Mouse (Mus musculus) midbrain, embryonic 16.5 days (tissue): ENCODE measurements at regions not wholly inside any gene's neighbourhood (a gene's known extent, or its start where the extent isn't known, plus 50 kb on each side); places are given as distances from the start of the nearest gene placed in this dataset.

Experiments
- ATAC-seq: fragments of 200-750 bp; cut with Nextera tagmentation; 2 replicates; pipeline ENCODE4 v1.8.0; 2017; ENCODE audit warnings: moderate TSS enrichment
- H3K27ac ChIP-seq: fragments of 300-500 bp; sonication (generic); 2 replicates; pipeline ENCODE4 v1.5.1; 2014; ENCODE audit warnings: mild to moderate bottlenecking, low read length, mixed read lengths
- H3K27me3 ChIP-seq: fragments of 300-500 bp; sonication (generic); 2 replicates; pipeline ENCODE4 v1.6.1; 2014; ENCODE audit warnings: low read depth, low read length, mixed read lengths; ENCODE audit not compliant: control insufficient read depth, insufficient read depth
- H3K36me3 ChIP-seq: fragments of 300-500 bp; sonication (generic); 2 replicates; pipeline ENCODE4 v1.6.1; 2014; ENCODE audit warnings: mild to moderate bottlenecking, low read length, moderate library complexity, mixed read lengths; ENCODE audit not compliant: control insufficient read depth, insufficient read depth
- H3K4me1 ChIP-seq: fragments of 300-500 bp; sonication (generic); 2 replicates; pipeline ENCODE4 v1.6.1; 2014; ENCODE audit warnings: mild to moderate bottlenecking, low read length, mixed read lengths; ENCODE audit not compliant: control insufficient read depth, insufficient read depth
- H3K4me2 ChIP-seq: fragments of 300-500 bp; sonication (generic); 2 replicates; pipeline ENCODE4 v1.6.1; 2014; ENCODE audit warnings: mild to moderate bottlenecking, low read length, mixed read lengths
- H3K4me3 ChIP-seq: fragments of 300-500 bp; sonication (generic); 2 replicates; pipeline ENCODE4 v1.5.1; 2014; ENCODE audit warnings: low read depth, mild to moderate bottlenecking, low read length, moderate library complexity, mixed read lengths
- H3K9ac ChIP-seq: fragments of 300-500 bp; sonication (generic); 2 replicates; pipeline ENCODE4 v1.6.1; 2014; ENCODE audit warnings: low read depth, low read length, mixed read lengths
- H3K9me3 ChIP-seq: fragments of 300-500 bp; sonication (generic); replicated peaks from 2 replicates; pipeline ENCODE4 v1.6.1; 2014; ENCODE audit warnings: mild to moderate bottlenecking, low read length, mixed read lengths; ENCODE audit not compliant: control insufficient read depth, poor library complexity, severe bottlenecking
- WGBS: fragments of 180-500 bp; shearing (Covaris S2); extraction: QIAGEN DNeasy Blood & Tissue Kit; methylation state at CpG from one replicate; pipeline ENCODE4 v1.1.7; 2014; 5-methylcytosine and 5-hydroxymethylcytosine counted together

- ATAC-seq = no peak
- no peak overlapping the region for H3K4me2 ChIP-seq
- no peaks in the 10 kb centered on the region for H3K36me3 ChIP-seq
- 0 out of 2 replicates have a peak, but pooled peaks cover 2% of the 10 kb centered on the region for H3K9me3 ChIP-seq
- no peaks in the 10 kb centered on the region for H3K27me3 ChIP-seq
- H3K4me3 ChIP-seq = no peak overlapping the region
- no peak overlapping the region for H3K27ac ChIP-seq
- WGBS = 73% methylated on average over 3 of the region's 3 CpGs
- H3K4me1 ChIP-seq = no peaks in the 10 kb centered on the region
- H3K9ac ChIP-seq = no peak overlapping the region
Measured at GRCm38 (mm10) chr3:139922267-139922666, 716.8 kb downstream of the Stpg2 start.

GRCm38 (mm10) chr3:139933039-139933438 lies 727.5 kb downstream of the Stpg2 start:
- Histone ChIP-seq H3K4me2 (no peak overlapping the region), H3K27ac (no peak overlapping the region), H3K4me3 (no peak overlapping the region), H3K9me3 (no peaks in the 10 kb centered on the region), H3K27me3 (no peaks in the 10 kb centered on the region), H3K9ac (no peak overlapping the region), H3K4me1 (no peaks in the 10 kb centered on the region), H3K36me3 (no peaks in the 10 kb centered on the region)
- no peak for ATAC-seq
- WGBS = 36% methylated on average over 4 of the region's 4 CpGs

DNA sequence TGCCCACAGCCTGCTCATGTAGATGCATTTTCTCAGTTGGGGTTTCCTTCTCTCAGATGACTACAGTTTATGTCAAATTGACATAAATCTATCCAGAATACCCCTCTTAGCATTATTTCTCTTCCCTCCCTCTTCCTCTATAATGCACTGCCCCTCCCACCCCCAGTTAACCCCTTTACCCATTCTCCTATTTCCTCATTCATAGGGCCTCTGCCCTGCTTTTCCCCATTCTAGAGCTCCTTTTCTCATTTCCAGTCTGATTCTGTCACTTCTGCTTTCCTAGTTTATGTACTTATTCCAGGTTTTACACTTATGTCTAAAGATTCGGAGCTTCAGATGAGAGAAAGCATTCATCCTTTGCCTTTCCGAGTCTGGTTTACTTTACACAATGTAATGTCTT lies 740.7 kb downstream of the Stpg2 start:
- H3K9ac ChIP-seq = no peak overlapping the region
- H3K4me3 ChIP-seq = no peak overlapping the region
- WGBS = 92% methylated on average over 2 of the region's 2 CpGs
- H3K4me2 ChIP-seq = no peak overlapping the region
- H3K27ac ChIP-seq = no peak overlapping the region
- H3K4me1 ChIP-seq = no peaks in the 10 kb centered on the region
- H3K27me3 ChIP-seq = no peaks in the 10 kb centered on the region
- H3K9me3 ChIP-seq = no peaks in the 10 kb centered on the region
- H3K36me3 ChIP-seq = no peaks in the 10 kb centered on the region
- no peak for ATAC-seq

GRCm38 (mm10) chr3:139947247-139947646 lies 741.8 kb downstream of the Stpg2 start:
- no peak for ATAC-seq

DNA sequence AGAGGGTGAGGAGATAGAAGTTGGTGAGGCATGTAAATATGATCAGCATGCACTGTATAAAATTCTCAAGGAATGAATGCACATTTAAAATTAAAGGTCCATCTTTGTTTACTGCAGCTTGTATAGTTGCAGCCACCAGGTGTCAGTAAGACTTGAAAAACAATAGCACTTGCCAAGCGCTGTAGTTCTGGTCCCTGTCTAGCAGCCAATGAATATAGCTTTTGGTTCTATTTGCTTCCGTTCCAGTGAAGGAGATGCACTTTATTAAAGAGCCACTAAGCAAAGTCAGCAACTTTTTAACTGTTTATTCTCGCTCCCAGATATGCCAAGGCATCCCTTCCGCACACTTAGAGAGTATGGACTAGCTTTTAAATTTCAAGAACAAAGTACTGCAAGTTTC lies 743.6 kb downstream of the Stpg2 start:
- ATAC-seq = peak; percentile 56; the same call in 1 of the 2 replicates
- no peak overlapping the region for H3K27ac ChIP-seq
- no peaks in the 10 kb centered on the region for H3K9me3 ChIP-seq
- no peaks in the 10 kb centered on the region for H3K36me3 ChIP-seq
- no peak overlapping the region for H3K4me3 ChIP-seq
- WGBS = 67% methylated on average over 4 of the region's 4 CpGs
- H3K27me3 ChIP-seq = no peaks in the 10 kb centered on the region
- no peak overlapping the region for H3K9ac ChIP-seq
- no peak overlapping the region for H3K4me2 ChIP-seq
- no peaks in the 10 kb centered on the region for H3K4me1 ChIP-seq

More at GRCm38 (mm10) chr3:139947247-139947646, 741.8 kb downstream of the Stpg2 start:
- Histone ChIP-seq H3K4me2 (no peak overlapping the region), H3K36me3 (no peaks in the 10 kb centered on the region), H3K4me3 (no peak overlapping the region), H3K4me1 (no peaks in the 10 kb centered on the region), H3K27ac (no peak overlapping the region), H3K27me3 (no peaks in the 10 kb centered on the region), H3K9me3 (no peaks in the 10 kb centered on the region), H3K9ac (no peak overlapping the region)
- WGBS = 89% methylated on average over 4 of the region's 4 CpGs

DNA sequence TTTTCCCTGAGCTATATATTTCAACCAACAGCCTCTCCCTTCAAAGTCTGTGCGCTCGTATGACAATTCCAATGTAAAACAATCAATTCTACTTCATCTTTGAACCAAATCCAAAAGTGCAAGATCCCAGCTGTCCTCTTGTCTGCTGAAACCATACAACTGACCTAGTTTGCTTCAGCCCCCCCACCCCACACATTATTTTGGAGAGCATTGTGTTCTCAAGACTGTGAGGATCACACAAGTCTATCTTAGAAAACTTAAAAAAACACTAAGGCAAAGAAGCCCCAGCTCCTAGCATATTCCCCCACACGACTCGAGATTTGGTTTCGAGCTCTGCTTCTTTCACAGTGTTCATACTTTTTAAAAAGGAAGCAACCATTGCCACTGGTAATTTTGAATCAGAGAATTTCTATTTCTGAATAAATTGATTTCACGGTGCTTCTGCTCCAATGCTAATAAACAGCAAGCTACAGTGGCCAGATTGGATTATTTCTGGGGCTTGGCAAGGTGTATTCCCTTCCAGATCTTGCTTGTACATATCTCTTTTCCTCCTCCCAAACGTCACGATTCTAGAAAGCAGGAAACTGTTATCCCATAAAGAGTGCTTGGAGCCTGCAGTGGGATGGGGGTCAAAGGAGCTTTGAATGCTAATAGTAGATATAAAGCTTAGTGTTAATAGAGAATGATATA lies 744.7 kb downstream of the Stpg2 start:
- no peak for ATAC-seq
- no peak overlapping the region for H3K4me2 ChIP-seq
- H3K27me3 ChIP-seq = no peaks in the 10 kb centered on the region
- H3K9ac ChIP-seq = no peak overlapping the region
- H3K4me3 ChIP-seq = no peak overlapping the region
- no peak overlapping the region for H3K27ac ChIP-seq
- H3K4me1 ChIP-seq = no peaks in the 10 kb centered on the region
- no peaks in the 10 kb centered on the region for H3K9me3 ChIP-seq
- no peaks in the 10 kb centered on the region for H3K36me3 ChIP-seq
- WGBS = 83% methylated on average over 8 of the region's 8 CpGs

DNA sequence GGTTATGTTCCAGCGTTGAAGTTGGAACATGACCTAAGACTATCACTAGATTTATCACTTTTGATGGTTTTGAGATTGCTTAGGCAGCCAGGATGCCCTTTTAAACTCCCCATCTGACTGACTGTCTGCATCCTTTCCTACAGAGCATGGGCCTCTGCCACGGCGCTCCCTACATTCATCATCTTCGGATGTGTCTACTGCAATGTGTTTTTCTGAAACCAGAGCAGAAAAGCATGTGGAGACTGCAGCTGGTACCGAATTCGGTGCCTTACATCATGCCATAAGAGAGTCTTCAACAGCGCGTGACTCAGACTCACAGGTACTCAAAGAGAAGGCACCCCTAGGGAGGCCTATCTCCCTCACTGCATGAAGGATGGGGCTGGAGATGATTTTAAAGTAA lies 746.0 kb downstream of the Stpg2 start:
- Histone ChIP-seq H3K9ac (no peak overlapping the region), H3K4me2 (no peak overlapping the region), H3K27me3 (no peaks in the 10 kb centered on the region), H3K36me3 (no peaks in the 10 kb centered on the region), H3K27ac (no peak overlapping the region), H3K4me3 (no peak overlapping the region), H3K9me3 (no peaks in the 10 kb centered on the region), H3K4me1 (no peaks in the 10 kb centered on the region)
- WGBS = 90% methylated on average over 8 of the region's 8 CpGs
- ATAC-seq = no peak

- H3K9me3 ChIP-seq = no peaks in the 10 kb centered on the region
- no peaks in the 10 kb centered on the region for H3K36me3 ChIP-seq
- WGBS = 94% methylated on average over 1 of the region's 1 CpGs
- H3K27me3 ChIP-seq = no peaks in the 10 kb centered on the region
- ATAC-seq = no peak
- no peak overlapping the region for H3K4me2 ChIP-seq
- no peak overlapping the region for H3K9ac ChIP-seq
- no peak overlapping the region for H3K27ac ChIP-seq
- H3K4me1 ChIP-seq = no peaks in the 10 kb centered on the region; the same call in 1 of the 2 replicates
- H3K4me3 ChIP-seq = no peak overlapping the region
Measured at GRCm38 (mm10) chr3:139978172-139978571, 772.7 kb downstream of the Stpg2 start.

DNA sequence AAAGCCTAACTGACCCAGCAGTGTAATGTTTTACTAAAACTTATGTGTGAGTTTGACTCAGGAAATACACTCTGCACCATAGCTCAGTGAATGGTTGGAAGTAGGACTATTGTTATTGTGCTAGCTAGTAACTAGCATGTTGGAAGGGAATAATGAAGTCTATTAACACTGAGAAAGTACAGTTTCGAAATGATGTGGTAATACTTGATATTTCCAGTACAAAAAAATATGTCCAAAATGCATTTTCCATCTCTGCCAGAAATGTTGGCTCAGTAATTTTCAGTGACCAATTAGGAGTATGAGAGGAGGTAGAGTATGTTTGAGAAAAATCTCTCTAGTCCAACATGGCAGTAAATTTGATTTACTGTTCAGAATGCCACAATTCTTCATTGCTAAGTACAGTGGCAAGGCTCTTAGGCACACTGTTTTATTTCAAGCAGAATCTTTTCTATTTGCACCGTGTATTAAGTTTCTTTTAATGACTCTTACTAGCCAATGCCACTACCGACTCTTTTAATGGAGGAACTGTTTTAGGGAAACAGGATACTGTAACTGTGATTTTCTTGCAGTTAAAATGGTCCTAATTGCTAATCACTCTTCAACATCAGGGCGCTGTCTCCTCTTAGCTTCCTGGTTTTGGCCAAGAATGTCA lies 780.5 kb downstream of the Stpg2 start:
- no peaks in the 10 kb centered on the region for H3K4me1 ChIP-seq
- no peak for ATAC-seq
- 91% methylated on average over 4 of the region's 4 CpGs for WGBS

More for the DNA sequence above, 780.5 kb downstream of the Stpg2 start:
- no peak overlapping the region for H3K9ac ChIP-seq
- H3K9me3 ChIP-seq = no peaks in the 10 kb centered on the region
- H3K36me3 ChIP-seq = no peaks in the 10 kb centered on the region
- no peak overlapping the region for H3K4me3 ChIP-seq
- H3K27me3 ChIP-seq = no peaks in the 10 kb centered on the region
- H3K27ac ChIP-seq = no peak overlapping the region
- no peak overlapping the region for H3K4me2 ChIP-seq
